Mouse (Mus musculus): Measurements from ENCODE around the gene Samd1.
A peak's percentile ranks its signal among the peaks of the same experiment; 100 is the strongest.

Samd1 gene

DNA sequence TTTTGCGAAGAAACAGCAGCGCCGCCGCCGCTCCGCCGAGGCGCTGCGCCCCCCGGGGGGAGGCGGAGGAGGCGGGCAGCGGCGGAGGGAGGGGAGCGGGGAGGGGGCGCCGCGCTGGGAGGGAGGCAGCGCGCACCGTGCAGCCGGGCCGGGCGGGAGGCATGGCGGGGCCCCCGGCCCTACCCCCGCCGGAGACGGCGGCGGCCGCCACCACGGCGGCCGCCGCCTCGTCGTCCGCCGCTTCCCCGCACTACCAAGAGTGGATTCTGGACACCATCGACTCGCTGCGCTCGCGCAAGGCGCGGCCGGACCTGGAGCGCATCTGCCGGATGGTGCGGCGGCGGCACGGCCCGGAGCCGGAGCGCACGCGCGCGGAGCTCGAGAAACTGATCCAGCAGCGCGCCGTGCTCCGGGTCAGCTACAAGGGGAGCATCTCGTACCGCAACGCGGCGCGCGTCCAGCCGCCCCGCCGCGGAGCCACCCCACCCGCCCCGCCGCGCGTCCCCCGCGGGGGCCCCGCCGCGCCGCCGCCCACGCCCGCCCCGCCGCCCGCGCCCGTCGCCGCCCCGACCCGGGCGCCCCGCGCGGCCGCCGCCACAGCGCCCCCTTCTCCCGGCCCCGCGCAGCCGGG lies at the start of gene Samd1:
Samd1 (plus strand) TSS at position 162 of the 631 bp plus-strand sequence.
- peak; percentile 61 for DNase-seq (ENCODE audit: low spot score)

DNA sequence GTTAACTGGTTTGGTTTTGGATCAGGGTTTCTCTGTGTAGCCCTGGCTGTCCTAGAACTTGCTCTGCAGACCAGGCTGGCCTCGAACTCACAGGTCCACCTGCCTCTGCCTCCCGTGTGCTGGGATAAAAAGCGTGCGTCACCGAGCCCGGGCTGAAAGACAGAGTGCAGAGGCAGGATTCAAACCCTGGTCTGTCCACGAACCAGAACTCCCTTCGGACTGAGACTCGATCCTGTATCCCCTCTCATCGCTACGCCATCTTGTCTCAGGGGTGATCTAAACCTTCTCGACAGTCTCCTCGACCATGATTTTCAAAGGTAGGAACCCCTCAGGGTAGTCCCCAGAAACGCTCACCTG lies 42.7 kb upstream of the Samd1 start:
- no peak for DNase-seq (ENCODE audit: low spot score)

DNA sequence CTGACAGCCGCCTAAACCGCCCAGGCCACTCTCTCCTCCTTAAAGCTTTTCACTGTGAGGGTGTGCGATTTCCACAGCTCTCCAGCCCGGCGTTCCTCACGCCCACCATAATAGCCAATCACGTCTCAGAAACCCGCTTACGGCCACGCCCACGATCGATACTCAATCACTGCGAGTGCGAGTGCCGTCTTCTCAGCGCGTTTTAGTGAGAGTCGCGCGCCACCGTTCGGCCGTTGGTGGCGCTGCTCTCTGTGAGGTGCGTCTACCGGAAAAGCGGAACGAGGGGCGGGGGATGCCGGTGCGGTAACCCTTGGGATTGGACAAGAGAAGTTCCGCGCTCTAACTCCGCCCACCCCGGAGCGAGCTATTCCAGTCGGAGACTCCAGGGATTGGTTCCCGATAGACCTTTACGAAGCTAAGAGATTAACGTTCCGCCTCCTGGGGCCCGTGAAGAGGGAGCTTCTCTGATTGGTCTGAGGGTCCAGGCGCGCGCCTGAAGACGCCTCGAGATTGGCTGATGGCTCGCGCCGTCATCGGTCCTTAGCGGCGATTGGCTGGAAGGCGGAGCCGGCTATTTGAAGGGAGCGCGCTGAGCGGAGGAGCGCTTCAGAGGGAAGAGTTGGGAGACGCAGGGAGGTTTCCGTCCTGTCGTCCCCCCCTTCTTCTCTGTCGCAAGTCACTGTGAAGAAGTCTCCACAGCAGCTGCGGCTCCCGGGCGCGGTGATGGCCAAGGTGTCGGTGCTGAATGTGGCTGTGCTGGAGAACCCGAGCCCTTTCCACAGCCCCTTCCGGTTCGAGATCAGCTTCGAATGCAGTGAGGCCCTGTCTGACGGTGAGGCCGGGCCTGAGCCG lies 42.1 kb upstream of the Samd1 start, which contains the start of the genes Gm10644 and Asf1b:
Gm10644 (minus strand) TSS at position 100 of the 852 bp plus-strand sequence.
Asf1b (plus strand) TSS at position 402 of the 852 bp plus-strand sequence.
- DNase-seq (ENCODE audit: low spot score) = peak; percentile 100

DNA sequence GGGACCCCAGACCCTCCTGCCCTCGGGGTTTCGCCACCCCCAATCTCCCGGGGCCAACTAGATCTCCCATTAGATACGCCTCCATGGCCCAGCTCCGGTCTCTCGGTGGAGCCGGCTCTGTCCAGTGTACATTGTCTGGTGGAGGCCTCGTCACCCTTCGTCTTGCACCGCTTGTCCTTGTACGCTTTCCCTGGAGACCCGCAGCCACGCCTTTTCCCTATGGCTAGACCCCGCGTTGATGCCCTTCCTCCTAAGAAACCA lies 41.6 kb upstream of the Samd1 start:
- no peak for DNase-seq (ENCODE audit: low spot score)

DNA sequence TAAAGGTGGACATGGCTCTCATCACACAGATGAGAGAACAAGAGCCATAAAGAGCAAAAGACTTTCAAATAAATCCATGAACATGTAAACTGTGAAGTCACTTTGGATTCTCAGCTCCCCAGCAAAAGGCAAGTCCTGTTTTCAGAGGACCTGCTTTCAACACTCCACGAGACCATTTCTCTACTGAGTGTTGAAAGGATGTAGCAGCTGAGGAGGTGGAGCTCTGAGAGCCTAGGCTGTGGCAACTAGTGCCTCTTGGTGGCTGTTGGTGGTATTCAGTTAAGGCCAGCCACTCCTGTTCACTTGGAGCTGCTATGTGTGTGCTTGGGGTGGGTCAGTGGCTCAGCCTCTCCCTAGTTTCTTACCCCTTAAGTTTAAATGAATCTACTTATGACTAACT lies 40.7 kb upstream of the Samd1 start:
- no peak for DNase-seq (ENCODE audit: low spot score)

DNA sequence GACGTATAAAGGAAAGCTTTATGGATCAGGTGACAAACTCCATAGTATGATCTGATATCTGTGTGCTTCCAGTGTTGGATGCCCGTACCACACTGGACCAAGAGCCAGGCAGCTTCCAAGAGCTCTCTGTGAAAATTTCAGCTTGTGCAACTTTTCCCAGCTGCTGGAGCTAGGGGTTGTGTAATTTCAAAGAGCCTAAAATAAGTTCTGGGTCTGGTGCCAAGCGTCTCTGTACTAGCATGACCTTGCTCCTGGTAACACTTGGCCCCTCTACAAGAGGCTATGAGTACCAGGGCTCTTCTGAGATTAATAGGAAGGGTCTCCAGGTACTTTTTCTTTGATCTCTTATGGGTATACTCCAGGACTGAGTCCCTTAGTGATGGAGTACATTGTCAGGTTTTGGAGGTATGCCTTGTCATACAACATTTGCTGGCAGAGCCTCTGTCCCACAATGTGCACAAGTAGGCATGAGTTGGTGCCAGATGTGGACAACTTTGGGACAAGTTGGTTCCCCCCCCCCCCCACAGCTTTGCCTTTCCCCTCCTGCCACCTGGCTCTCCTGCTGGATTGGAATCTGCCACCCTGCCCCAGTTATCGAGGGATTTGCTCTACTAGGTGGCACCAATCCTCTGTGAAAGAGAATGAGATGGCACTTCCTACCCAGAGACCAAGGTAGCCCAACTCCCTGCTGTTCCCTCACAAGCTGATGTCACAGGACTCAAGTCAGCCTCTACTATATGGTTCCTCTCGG lies 33.3 kb upstream of the Samd1 start:
- DNase-seq (ENCODE audit: low spot score) = no peak

DNA sequence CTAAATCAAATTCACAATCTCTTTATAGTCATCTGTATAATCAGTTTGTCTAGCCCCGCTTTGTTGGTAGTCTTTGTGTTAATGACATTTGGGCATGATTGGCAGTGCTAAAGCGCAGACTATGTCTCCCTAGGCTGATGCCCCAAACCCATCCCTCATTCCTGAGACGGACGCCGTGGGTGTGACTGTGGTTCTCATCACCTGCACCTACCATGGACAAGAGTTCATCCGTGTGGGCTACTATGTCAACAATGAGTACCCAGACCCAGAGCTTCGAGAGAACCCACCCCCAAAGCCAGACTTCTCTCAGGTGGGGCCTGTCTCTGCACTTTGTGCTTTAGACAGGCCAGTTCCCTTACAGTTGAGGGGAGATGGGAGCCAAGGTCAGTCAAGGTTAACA lies 29.8 kb upstream of the Samd1 start:
- DNase-seq (ENCODE audit: low spot score) = no peak

DNA sequence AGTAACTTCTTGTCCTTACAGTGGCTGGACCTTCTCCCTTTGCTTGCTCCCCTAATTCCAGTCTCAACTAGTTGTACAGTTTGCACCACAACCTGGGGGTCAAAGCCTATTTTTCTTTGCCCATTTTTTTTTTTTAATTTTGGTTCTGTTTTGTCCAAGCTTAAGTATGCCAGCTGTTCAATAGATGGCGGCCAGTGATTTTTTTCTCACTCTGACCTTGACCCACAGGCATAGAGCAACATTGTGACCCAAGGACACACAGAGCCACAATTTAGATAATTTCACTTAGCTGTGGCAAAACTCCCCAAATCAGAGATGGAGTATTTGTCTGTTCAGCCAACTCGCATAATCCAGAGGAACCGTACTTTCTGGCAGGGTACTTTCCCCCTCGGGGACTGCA lies 26.4 kb upstream of the Samd1 start:
- DNase-seq (ENCODE audit: low spot score) = peak; percentile 44

DNA sequence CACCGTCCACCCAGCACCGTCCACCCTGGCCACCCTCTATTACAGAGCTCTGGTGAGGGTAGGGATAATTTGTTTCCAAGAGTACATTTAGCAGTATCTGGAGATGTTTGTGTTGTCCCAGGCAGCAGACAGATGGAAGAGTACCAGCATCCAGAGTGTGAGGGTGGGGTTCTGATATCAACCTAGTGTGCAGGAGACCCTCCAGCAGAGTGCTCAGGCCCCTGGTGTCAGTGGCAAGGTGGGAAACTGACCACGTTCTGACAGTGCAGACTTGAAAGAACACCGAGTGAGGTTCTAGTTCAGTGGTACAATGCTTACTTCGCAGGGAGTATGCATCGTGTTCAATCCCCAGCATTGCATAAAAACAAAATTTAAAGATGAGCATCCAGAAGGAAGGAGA lies 25.8 kb upstream of the Samd1 start:
- no peak for DNase-seq (ENCODE audit: low spot score)

DNA sequence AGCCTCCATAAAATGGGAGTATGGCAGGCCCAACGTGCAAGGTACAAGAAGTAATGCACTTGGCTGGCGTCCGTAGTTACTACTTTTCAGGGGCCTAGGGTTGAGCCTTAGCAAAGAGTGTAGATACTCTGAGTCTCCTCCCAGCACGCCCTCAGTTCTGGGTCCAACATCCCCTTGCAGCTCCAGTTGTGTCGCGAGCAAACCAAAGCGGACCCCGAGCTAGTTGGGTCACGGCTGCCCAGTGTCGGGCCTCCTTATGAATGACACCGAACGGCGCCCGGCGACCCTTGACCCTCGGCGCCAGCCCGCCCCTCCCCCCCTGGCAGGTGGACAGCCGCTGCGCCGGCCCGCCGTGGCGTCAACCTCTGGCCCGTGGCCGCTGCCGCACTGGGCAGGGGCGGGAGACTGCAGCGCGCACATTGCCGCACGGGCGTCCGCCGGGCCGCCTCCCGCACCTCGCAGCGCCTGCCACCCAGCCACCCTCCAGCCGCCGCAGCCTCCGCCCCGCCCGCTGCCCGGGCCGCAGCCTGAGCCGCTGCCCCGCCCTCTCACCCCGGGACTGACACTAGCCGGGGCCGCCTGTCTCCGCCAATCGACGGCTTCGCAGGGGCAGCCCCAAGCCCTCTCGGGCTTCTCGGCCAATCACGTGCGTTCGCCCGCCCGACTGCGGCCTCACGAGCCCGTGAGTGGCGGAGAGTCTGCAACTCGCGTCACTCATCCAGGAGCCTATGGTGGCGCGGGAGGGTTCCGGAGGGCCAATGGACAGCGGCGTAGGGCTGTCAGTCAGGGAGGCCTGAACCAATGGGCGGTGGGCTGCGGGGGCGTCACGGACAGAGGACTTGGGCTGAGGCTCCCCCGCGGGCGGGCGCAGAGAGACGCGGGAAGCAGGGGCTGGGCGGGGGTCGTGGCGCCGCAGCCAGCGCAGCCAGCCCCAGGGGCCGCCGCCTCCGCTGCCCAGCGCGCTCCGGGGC lies 25.0 kb upstream of the Samd1 start, which contains the start of gene Prkaca:
Prkaca (plus strand) TSS at position 844 of the 971 bp plus-strand sequence.
- peak; percentile 100 for DNase-seq (ENCODE audit: low spot score)

DNA sequence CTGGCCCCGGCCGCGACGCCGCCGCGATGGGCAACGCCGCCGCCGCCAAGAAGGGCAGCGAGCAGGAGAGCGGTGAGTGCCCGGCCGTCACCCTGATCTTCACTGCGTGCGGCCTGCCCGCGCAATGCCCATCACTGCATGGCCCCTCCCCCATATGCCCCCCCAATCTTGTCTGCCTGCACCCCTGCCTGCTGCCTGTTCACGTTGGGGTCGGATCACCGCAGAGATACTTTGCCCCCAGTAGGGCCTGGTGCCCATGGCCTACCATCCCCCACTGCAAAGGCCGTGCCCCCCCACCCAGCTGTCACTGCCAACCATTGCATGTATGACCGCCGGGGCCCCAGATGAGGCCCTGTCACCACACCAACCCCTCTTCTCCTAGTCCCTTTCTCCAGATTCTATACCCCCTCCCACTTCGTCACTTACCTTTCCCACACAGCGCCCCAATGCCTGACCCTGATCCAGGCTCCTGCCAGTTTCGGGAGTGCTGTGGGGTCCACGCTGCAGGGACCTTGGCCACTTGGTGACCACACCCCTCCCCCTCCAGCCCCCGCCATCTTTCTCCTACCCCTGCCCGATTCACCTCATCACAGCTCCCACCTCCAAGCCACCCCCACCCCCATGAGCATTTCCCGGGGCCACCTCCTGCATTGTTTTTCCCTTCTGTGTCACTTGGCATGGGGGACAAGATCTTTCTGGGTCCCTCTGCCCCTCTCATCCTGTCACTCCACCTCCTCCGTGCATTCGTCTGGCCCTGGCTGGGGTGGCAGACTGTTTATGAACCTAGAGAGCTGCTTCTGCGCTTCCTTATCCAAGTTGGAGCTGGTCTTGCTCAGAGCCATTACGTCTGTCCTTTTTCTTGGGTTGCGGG lies 24.1 kb upstream of the Samd1 start:
- DNase-seq (ENCODE audit: low spot score) = peak; percentile 43

DNA sequence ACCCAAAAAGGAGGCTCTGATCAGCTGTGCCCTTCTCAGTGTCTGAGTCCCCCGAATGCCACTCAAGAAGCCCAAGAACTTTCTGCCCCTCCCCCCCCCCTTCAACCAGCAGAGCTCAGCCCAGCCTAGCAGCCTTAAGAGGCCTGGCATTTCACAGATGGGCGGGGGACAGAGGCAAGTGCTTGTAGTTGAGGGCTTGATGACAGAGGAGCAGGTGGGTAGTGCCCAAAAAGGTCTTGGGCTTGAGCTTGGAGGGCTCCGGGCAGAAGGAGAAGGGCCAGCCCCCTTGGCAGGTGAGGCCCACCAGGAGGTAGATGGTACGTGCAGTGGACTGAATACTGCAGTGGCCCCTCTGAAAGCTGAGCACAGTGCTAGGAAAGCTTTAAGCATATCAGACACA lies 23.0 kb upstream of the Samd1 start:
- no peak for DNase-seq (ENCODE audit: low spot score)

DNA sequence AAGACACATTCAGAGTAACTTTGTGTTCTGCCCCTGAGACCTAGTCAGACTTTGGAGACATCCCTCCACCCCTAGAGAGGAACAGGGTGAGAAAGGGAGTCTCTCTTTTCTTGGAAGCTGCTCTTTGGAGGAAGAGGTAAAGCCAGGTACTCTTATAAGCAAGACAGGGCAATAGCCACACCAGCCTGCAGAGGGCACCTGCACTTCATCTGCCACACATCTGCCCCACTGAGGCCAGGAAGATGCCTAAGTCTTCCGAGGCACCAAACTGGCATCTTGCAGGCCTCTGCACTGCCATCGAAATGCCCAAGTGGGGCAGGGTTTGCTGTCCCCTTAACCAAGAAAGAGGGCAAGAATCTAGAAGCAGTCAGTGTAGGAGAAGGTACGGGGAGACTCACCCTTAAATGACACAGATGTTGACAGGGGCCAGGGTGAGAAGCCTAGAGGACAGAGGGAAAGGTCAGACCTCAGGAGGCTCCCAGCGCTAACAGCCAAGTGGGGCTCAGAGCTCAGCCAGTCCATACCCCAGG lies 21.3 kb upstream of the Samd1 start:
- DNase-seq (ENCODE audit: low spot score) = no peak

DNA sequence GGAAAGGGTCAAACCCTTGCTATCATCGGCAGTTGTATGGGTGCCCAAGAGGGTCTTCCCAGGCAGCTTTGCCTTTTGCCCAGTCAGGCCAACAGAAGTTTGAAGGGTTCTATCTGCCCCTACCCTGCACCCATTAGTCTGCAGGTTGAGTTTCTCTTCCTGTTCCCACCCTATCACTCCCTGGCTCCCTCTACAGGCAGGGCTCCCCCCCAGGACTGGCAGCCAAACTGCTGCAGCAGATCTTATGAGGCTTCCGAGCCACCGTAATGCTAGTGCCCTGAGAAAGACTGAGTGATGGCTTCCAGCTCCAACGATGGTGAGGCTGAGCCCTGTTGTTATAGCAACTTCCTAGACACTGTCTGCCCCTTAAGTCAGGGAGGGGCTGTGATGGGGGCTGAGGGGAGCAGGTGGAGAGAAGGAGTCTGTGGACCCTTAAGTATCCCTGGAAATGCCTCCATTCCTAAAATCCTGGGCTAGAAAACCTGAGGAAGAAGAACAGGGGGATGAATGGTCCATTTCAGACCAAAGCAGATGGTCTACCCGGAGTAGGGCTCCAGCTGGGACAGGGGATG lies 20.6 kb upstream of the Samd1 start:
- no peak for DNase-seq (ENCODE audit: low spot score)

DNA sequence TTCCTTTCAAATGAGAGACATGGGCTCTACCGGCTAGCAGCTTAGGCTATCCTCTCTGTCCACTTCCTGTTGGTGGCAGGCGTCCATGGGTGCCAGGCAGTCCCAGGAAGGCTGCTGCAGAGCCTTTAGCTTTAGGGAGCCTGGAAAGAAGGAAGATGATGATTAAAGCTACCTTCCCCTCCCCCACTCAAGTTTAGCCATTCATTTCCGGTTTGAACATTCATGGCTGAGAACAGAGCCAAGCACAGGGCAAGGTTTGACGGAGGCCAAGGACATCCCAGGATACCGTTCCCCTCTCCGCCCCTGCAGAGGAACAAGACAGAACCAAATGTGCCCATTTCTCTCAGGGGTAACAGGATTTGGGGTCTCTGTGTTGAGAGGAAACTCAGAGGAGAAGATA lies 19.8 kb upstream of the Samd1 start:
- no peak for DNase-seq (ENCODE audit: low spot score)

DNA sequence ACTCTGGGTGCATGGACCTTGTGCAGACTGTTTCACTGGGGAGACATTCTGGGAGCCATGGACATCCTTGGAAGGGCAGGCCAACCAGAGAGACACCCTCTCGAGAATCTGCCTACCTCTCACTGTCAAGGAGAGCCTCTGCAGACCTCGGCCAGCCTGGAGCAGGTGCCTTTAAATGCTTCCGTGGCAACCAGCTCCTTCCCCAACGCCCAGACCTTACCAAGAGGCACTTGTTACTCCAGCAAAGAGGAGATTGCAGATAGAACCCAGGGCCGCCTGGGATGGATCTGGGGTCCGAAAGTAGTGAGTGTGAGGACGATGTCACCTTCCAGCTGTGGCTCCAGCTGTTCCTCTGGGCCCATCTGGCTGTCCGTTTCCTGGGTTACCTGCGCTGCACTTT lies 19.3 kb upstream of the Samd1 start:
- no peak for DNase-seq (ENCODE audit: low spot score)

DNA sequence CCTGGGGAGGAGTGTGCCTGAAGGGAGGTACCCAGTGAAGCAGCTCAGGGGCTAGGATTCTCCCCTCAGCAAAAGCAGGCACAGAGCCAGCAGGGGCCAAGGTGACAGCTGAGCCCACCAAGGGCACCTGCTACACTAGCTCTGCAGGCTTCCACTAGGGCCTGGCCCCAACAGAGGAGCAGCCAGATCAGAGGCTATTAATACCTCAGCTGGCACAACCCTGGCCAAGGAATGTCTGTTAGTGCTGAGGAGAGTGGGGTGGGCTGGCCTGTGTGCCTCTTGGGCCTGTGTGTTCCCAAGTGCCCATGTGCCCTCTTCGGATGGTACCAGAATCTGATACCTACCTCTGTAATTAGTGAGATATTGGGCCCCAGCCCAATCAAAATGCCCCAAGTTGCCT lies 17.2 kb upstream of the Samd1 start:
- DNase-seq (ENCODE audit: low spot score) = no peak

DNA sequence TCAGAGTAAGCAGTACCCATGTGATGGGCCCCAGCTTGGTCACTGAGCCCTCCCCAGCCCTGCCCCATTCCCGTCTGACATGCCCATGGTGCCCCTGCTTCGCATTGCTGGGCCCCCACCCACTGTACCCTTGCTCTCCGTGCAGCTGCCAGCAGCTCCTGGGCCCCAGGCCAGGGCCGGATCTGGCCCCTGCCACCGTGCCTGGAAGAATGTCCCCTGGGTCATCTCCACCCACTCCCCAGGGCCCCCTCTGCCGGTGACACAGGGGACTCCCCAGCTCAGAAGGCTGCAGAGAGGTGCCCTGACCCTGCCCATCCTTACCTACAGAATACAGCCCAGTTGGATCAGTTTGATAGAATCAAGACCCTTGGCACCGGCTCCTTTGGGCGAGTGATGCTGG lies 16.6 kb upstream of the Samd1 start:
- no peak for DNase-seq (ENCODE audit: low spot score)

DNA sequence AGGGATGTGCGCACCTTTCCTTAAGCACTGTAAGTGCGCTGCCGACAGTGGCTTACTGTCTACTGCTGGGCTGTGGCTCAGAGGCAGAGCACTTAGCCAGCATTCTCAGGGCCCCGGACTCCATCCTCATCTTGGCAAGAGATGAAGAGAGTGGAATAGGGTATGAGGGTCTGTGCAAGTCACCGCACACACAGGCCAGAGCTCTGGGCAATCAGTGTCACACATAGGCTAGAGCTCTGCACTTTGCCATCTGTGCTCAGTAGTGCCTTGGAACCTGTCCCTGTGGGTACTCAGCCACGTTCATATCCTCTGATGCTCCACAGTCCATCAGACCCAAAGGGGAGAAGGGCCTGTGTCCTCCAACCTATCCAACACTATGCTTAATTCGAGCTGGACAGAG lies 15.9 kb upstream of the Samd1 start:
- DNase-seq (ENCODE audit: low spot score) = no peak

DNA sequence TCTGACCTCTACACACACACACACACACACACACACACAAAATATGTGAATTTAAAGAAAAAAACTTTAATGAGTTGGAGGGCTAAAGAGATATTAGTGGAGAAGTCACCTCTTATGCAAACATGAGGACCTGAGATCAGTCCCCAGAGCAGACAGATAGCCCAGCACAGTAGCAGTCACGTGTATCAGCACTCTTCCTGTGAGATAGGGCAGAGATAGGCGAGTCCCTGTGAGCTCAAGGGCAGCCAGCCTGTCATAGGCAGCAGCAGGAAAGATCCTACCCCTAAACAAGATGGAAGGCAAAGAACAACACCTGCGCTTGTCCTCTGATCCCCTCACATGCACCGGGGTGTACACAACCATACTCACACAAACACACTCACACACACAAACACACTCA lies 15.0 kb upstream of the Samd1 start:
- no peak for DNase-seq (ENCODE audit: low spot score)

All from testis, postnatal 14 days (tissue).